Mouse (Mus musculus): ENCODE data around the gene Gm10842. TPM values are rescaled to one million over a fixed set of nuclear protein-coding genes. Genes with fewer than 3 reads are reported as not detected.
"Not testable (repeated sequence)": the region's sequence is repeated elsewhere in the genome, so short reads cannot be mapped to it uniquely, and the experiment has no call there.

Gene Gm10842
- not detected in 2 replicates for total RNA-seq (2014; fragmentation: Nextera tagmentation)
- total RNA-seq (2017): not detected in 2 replicates
- polyA plus RNA-seq (2012): not detected in 2 replicates

GRCm38 (mm10) chr11:105146593-105146992 lies at the start of gene Gm10842:
Gene Gm10842, plus strand, starts transcription at chr11:105146893.
- no peak for ATAC-seq (ENCODE audit: extremely low read depth, insufficient number of reproducible peaks, low FRiP score, poor library complexity, severe bottlenecking)

GRCm38 (mm10) chr11:105112448-105112847 lies 34.2 kb upstream of the Gm10842 start:
- ATAC-seq (ENCODE audit: extremely low read depth, insufficient number of reproducible peaks, low FRiP score, poor library complexity, severe bottlenecking); H3K36me3 ChIP-seq (replicated peaks); H3K9me3 ChIP-seq (replicated peaks); DNase-seq (ENCODE audit: low spot score); H3K4me1 ChIP-seq (ENCODE audit: insufficient read depth, low read depth, low read length); H3K4me3 ChIP-seq (ENCODE audit: low read depth, low read length): not testable (repeated sequence)
- peaks cover 25% of the 10 kb centered on the region for H3K27me3 ChIP-seq (ENCODE audit: insufficient read depth, low read length)

More at GRCm38 (mm10) chr11:105146593-105146992, at the start of gene Gm10842:
- Histone ChIP-seq H3K4me1 (ENCODE audit: insufficient read depth, low read depth, low read length) (peaks cover 54% of the 10 kb centered on the region), H3K27me3 (ENCODE audit: insufficient read depth, low read length) (no peaks in the 10 kb centered on the region), H3K9me3 (replicated peaks) (no peaks in the 10 kb centered on the region), H3K4me3 (ENCODE audit: low read depth, low read length) (no peak within 1 kb of the TSS), H3K36me3 (replicated peaks) (peaks cover 7% of the 10 kb centered on the region)
- no peak for TF ChIP-seq GATA2 (IDR thresholded peaks at IDR 0.05; ENCODE audit: borderline replicate concordance, low read depth, low read length)
- TF ChIP-seq POLR2AphosphoS5 (IDR thresholded peaks at IDR 0.05; ENCODE audit: insufficient replicate concordance, low read depth, low read length): no peak
- no peak for TF ChIP-seq TAL1 (conservative IDR thresholded peaks at IDR 0.05; ENCODE audit: low read depth, low read length)
- TF ChIP-seq GATA1 (IDR thresholded peaks at IDR 0.05; ENCODE audit: borderline replicate concordance, low read length): no peak
- no peak for TF ChIP-seq CTCF (IDR thresholded peaks at IDR 0.05; ENCODE audit: low read depth, low read length)
- no peak for DNase-seq (ENCODE audit: low spot score)

- DNase-seq (ENCODE audit: low spot score) (no peak), ATAC-seq (ENCODE audit: extremely low read depth, insufficient number of reproducible peaks, low FRiP score, poor library complexity, severe bottlenecking) (no peak)
- Histone ChIP-seq H3K36me3 (replicated peaks) (no peaks in the 10 kb centered on the region), H3K27me3 (ENCODE audit: insufficient read depth, low read length) (peaks cover 35% of the 10 kb centered on the region), H3K4me3 (ENCODE audit: low read depth, low read length) (no peak overlapping the region), H3K4me1 (ENCODE audit: insufficient read depth, low read depth, low read length) (peaks cover 5% of the 10 kb centered on the region; the same call in 1 of the 2 replicates), H3K9me3 (replicated peaks) (no peaks in the 10 kb centered on the region)
- TF ChIP-seq TAL1 (conservative IDR thresholded peaks at IDR 0.05; ENCODE audit: low read depth, low read length) (no peak), GATA2 (IDR thresholded peaks at IDR 0.05; ENCODE audit: borderline replicate concordance, low read depth, low read length) (no peak), CTCF (IDR thresholded peaks at IDR 0.05; ENCODE audit: low read depth, low read length) (no peak), GATA1 (IDR thresholded peaks at IDR 0.05; ENCODE audit: borderline replicate concordance, low read length) (no peak), POLR2AphosphoS5 (IDR thresholded peaks at IDR 0.05; ENCODE audit: insufficient replicate concordance, low read depth, low read length) (no peak)
Measured at GRCm38 (mm10) chr11:105117814-105118213, 28.9 kb upstream of the Gm10842 start.

- Histone ChIP-seq H3K4me1 (ENCODE audit: insufficient read depth, low read depth, low read length) (peaks cover 11% of the 10 kb centered on the region), H3K36me3 (replicated peaks) (no peaks in the 10 kb centered on the region), H3K27me3 (ENCODE audit: insufficient read depth, low read length) (peaks cover 30% of the 10 kb centered on the region), H3K4me3 (ENCODE audit: low read depth, low read length) (no peak overlapping the region), H3K9me3 (replicated peaks) (no peaks in the 10 kb centered on the region)
- DNase-seq (ENCODE audit: low spot score): no peak
- TF ChIP-seq POLR2AphosphoS5 (IDR thresholded peaks at IDR 0.05; ENCODE audit: insufficient replicate concordance, low read depth, low read length): no peak
- TF ChIP-seq GATA1 (IDR thresholded peaks at IDR 0.05; ENCODE audit: borderline replicate concordance, low read length): no peak
- TF ChIP-seq GATA2 (IDR thresholded peaks at IDR 0.05; ENCODE audit: borderline replicate concordance, low read depth, low read length): no peak
- no peak for TF ChIP-seq TAL1 (conservative IDR thresholded peaks at IDR 0.05; ENCODE audit: low read depth, low read length)
- no peak for TF ChIP-seq CTCF (IDR thresholded peaks at IDR 0.05; ENCODE audit: low read depth, low read length)
- ATAC-seq (ENCODE audit: extremely low read depth, insufficient number of reproducible peaks, low FRiP score, poor library complexity, severe bottlenecking): no peak
Measured at GRCm38 (mm10) chr11:105120551-105121061, 26.1 kb upstream of the Gm10842 start.

GRCm38 (mm10) chr11:105121792-105122191 lies 24.9 kb upstream of the Gm10842 start:
- H3K4me3 ChIP-seq (ENCODE audit: low read depth, low read length); H3K9me3 ChIP-seq (replicated peaks); ATAC-seq (ENCODE audit: extremely low read depth, insufficient number of reproducible peaks, low FRiP score, poor library complexity, severe bottlenecking); DNase-seq (ENCODE audit: low spot score); H3K36me3 ChIP-seq (replicated peaks): not testable (repeated sequence)
- H3K27me3 ChIP-seq (ENCODE audit: insufficient read depth, low read length): peaks cover 30% of the 10 kb centered on the region
- peaks cover 11% of the 10 kb centered on the region for H3K4me1 ChIP-seq (ENCODE audit: insufficient read depth, low read depth, low read length)

GRCm38 (mm10) chr11:105123986-105124385 lies 22.7 kb upstream of the Gm10842 start:
- H3K36me3 ChIP-seq (replicated peaks): peaks cover 14% of the 10 kb centered on the region
- no peak for TF ChIP-seq POLR2AphosphoS5 (IDR thresholded peaks at IDR 0.05; ENCODE audit: insufficient replicate concordance, low read depth, low read length)
- peak; percentile 82 for TF ChIP-seq CTCF (IDR thresholded peaks at IDR 0.05; ENCODE audit: low read depth, low read length)
- no peaks in the 10 kb centered on the region for H3K9me3 ChIP-seq (replicated peaks)
- no peak overlapping the region; the same call in 1 of the 2 replicates for H3K4me3 ChIP-seq (ENCODE audit: low read depth, low read length)
- peak; percentile 33 for DNase-seq (ENCODE audit: low spot score)
- peaks cover 32% of the 10 kb centered on the region for H3K4me1 ChIP-seq (ENCODE audit: insufficient read depth, low read depth, low read length)
- peak; percentile 47; the same call in 1 of the 2 replicates for ATAC-seq (ENCODE audit: extremely low read depth, insufficient number of reproducible peaks, low FRiP score, poor library complexity, severe bottlenecking)
- peaks cover 16% of the 10 kb centered on the region for H3K27me3 ChIP-seq (ENCODE audit: insufficient read depth, low read length)
